Mouse (Mus musculus): ENCODE data around the gene Wdr48. TPM values are rescaled to one million over a fixed set of nuclear protein-coding genes. Genes with fewer than 3 reads are reported as not detected.

The Wdr48 gene
- polyA plus RNA-seq, 1 experiment from 2014 or later, result 64.3 TPM

- no peak overlapping the region for H3K4me2 ChIP-seq
- H3K27me3 ChIP-seq, result no peaks in the 10 kb centered on the region
- H3K9me3 ChIP-seq, result no peaks in the 10 kb centered on the region
- WGBS, result 88% methylated on average over 23 of the region's 23 CpGs
- no peak for ATAC-seq (ENCODE audit: low FRiP score, low read depth)
- no peaks in the 10 kb centered on the region for H3K36me3 ChIP-seq
- H3K27ac ChIP-seq (replicated peaks), result 0 out of 2 replicates have a peak overlapping the region, but pooled peaks have one; percentile 18
- no peak overlapping the region for H3K9ac ChIP-seq
- peaks cover 44% of the 10 kb centered on the region for H3K4me1 ChIP-seq (replicated peaks)
- no peak overlapping the region for H3K4me3 ChIP-seq
These were observed 78.6 kb downstream of the Wdr48 start for GRCm38 (mm10) chr9:119973281-119973680.

- no peak for ATAC-seq (ENCODE audit: low FRiP score, low read depth)
- H3K36me3 ChIP-seq, result no peaks in the 10 kb centered on the region
- no peak overlapping the region for H3K27ac ChIP-seq (replicated peaks)
- WGBS, result 92% methylated on average over 27 of the region's 27 CpGs
- no peak overlapping the region for H3K4me2 ChIP-seq
- H3K27me3 ChIP-seq, result no peaks in the 10 kb centered on the region
- H3K4me3 ChIP-seq, result no peak overlapping the region
- no peak overlapping the region for H3K9ac ChIP-seq
- peaks cover 51% of the 10 kb centered on the region for H3K4me1 ChIP-seq (replicated peaks)
- H3K9me3 ChIP-seq, result no peaks in the 10 kb centered on the region
These were observed 79.3 kb downstream of the Wdr48 start for GRCm38 (mm10) chr9:119973869-119974520.

- Histone ChIP-seq H3K9me3 (no peaks in the 10 kb centered on the region), H3K4me2 (no peak overlapping the region), H3K27me3 (no peaks in the 10 kb centered on the region), H3K36me3 (no peaks in the 10 kb centered on the region), H3K4me1 (replicated peaks) (peaks cover 51% of the 10 kb centered on the region), H3K9ac (no peak overlapping the region), H3K27ac (replicated peaks) (no peak overlapping the region), H3K4me3 (no peak overlapping the region)
- no peak for ATAC-seq (ENCODE audit: low FRiP score, low read depth)
- WGBS, result 85% methylated on average over 5 of the region's 5 CpGs
These were observed 79.9 kb downstream of the Wdr48 start for GRCm38 (mm10) chr9:119974609-119975008.

GRCm38 (mm10) chr9:119975286-119975685 is 80.6 kb downstream of the Wdr48 start:
- Histone ChIP-seq H3K9ac (no peak overlapping the region), H3K4me1 (replicated peaks) (peaks cover 47% of the 10 kb centered on the region), H3K27me3 (no peaks in the 10 kb centered on the region), H3K36me3 (no peaks in the 10 kb centered on the region), H3K9me3 (no peaks in the 10 kb centered on the region), H3K4me2 (no peak overlapping the region), H3K4me3 (no peak overlapping the region), H3K27ac (replicated peaks) (no peak overlapping the region)
- ATAC-seq (ENCODE audit: low FRiP score, low read depth), result no peak
- WGBS, result 95% methylated on average over 4 of the region's 4 CpGs

Other genes starting within 250 kb of the Wdr48 start
- gene Scn10a, start 175.6 kb upstream of the Wdr48 start, polyA plus RNA-seq (2015; fragmentation: Nextera tagmentation; extraction: Ambion mirVana), result 0.35 and 1.1 TPM in 2 replicates
- 0.29 and 0.52 TPM in 2 replicates for gene Scn11a, start 69.4 kb upstream of the Wdr48 start, polyA plus RNA-seq (2015; fragmentation: Nextera tagmentation; extraction: Ambion mirVana)
- gene Gorasp1, start 42.7 kb downstream of the Wdr48 start, polyA plus RNA-seq (2015; fragmentation: Nextera tagmentation; extraction: Ambion mirVana), result 25.8 and 28.9 TPM in 2 replicates
- 1.2 and 1.5 TPM in 2 replicates for gene Ttc21a, start 42.7 kb downstream of the Wdr48 start, polyA plus RNA-seq (2015; fragmentation: Nextera tagmentation; extraction: Ambion mirVana)
- 1.6 and 1.7 TPM in 2 replicates for gene Csrnp1, start 89.8 kb downstream of the Wdr48 start, polyA plus RNA-seq (2015; fragmentation: Nextera tagmentation; extraction: Ambion mirVana)
- gene Xirp1, start 128.7 kb downstream of the Wdr48 start, polyA plus RNA-seq (2015; fragmentation: Nextera tagmentation; extraction: Ambion mirVana), result not detected in 2 replicates
- gene Cx3cr1, start 175.0 kb downstream of the Wdr48 start, polyA plus RNA-seq (2015; fragmentation: Nextera tagmentation; extraction: Ambion mirVana), result 9.9 and 10.0 TPM in 2 replicates
- gene Ccr8, start 197.2 kb downstream of the Wdr48 start, polyA plus RNA-seq (2015; fragmentation: Nextera tagmentation; extraction: Ambion mirVana), result not detected in 2 replicates
- gene Slc25a38, start 215.5 kb downstream of the Wdr48 start, polyA plus RNA-seq (2015; fragmentation: Nextera tagmentation; extraction: Ambion mirVana), result 44.0 and 44.7 TPM in 2 replicates
- gene Rpsa, start 232.8 kb downstream of the Wdr48 start, polyA plus RNA-seq (2015; fragmentation: Nextera tagmentation; extraction: Ambion mirVana), result 927 and 930 TPM in 2 replicates

Measured in hindbrain, embryonic 15.5 days (tissue).